Mouse (Mus musculus): ENCODE data around the gene Kmt2e. TPM values are rescaled to one million over a fixed set of nuclear protein-coding genes. Genes with fewer than 3 reads are reported as not detected.
A peak's percentile ranks its signal among the peaks of the same experiment; 100 is the strongest.
"Not testable (repeated sequence)": the region's sequence is repeated elsewhere in the genome, so short reads cannot be mapped to it uniquely, and the experiment has no call there.

Gene Kmt2e
- polyA plus RNA-seq, 1 experiment from 2014 or later, result 45.3 TPM

GRCm38 (mm10) chr5:23513468-23513867 is 79.2 kb downstream of the Kmt2e start:
- Histone ChIP-seq H3K36me3 (ENCODE audit: inconsistent target) (peaks cover 48% of the 10 kb centered on the region), H3K79me2 (ENCODE audit: inconsistent target) (no peaks in the 10 kb centered on the region)

GRCm38 (mm10) chr5:23515038-23515437 is 80.8 kb downstream of the Kmt2e start:
- H3K4me3 ChIP-seq (ENCODE audit: inconsistent target), result no peak overlapping the region
- peaks cover 48% of the 10 kb centered on the region for H3K36me3 ChIP-seq (ENCODE audit: inconsistent target)
- 93% methylated on average over 8 of the region's 10 CpGs for WGBS (ENCODE audit: missing documents)
- H3K27ac ChIP-seq, result no peak overlapping the region
- no peaks in the 10 kb centered on the region for H3K79me2 ChIP-seq (ENCODE audit: inconsistent target)

More at GRCm38 (mm10) chr5:23513468-23513867, 79.2 kb downstream of the Kmt2e start:
- WGBS (ENCODE audit: missing documents), result 98% methylated on average over 13 of the region's 13 CpGs
- Histone ChIP-seq H3K27ac (no peak overlapping the region), H3K4me3 (ENCODE audit: inconsistent target) (no peak overlapping the region)

DNA sequence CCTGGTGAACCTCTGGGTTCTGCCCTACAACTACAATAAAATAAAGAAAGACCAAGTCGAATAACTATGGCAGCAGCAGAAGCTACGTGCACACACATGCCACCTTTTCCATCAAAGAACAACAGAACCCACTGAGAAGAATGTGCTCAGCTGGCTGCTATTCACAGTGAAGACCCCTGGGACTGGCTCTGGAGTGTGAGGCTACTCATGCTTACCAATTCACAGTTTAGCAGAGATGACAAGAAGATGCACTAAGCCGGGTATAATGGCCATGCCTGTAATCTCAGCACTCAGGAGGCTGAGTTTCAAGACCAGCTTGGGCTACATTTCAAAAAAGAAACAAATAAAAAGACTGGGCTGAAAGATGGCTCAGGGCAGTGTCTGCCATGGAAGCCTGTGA is 82.7 kb downstream of the Kmt2e start:
- no peak overlapping the region for H3K4me3 ChIP-seq (ENCODE audit: inconsistent target)
- no peaks in the 10 kb centered on the region for H3K79me2 ChIP-seq (ENCODE audit: inconsistent target)
- WGBS (ENCODE audit: missing documents), result 98% methylated on average over 3 of the region's 3 CpGs
- H3K27ac ChIP-seq, result no peak overlapping the region
- peaks cover 35% of the 10 kb centered on the region for H3K36me3 ChIP-seq (ENCODE audit: inconsistent target)

DNA sequence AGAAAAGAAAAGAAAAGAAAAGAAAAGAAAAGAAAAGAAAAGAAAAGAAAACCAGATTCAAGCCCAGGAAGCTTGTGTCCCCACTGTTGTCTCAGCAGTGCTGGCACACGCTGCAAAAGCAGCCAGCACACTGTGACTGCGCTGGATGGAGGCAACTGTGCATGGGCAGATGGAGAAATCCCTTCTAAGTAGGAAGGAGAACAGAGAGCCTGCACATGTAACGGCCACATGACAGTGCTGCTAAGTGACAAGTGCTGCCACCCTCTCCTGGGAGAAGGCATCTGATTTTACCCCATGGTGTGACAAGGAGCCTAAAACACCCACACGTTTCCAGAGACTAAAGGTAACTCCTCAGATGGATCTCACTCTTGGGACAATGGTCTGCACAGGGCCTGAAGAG is 83.6 kb downstream of the Kmt2e start:
- no peak overlapping the region for H3K27ac ChIP-seq
- WGBS (ENCODE audit: missing documents), result 95% methylated on average over 4 of the region's 4 CpGs
- H3K36me3 ChIP-seq (ENCODE audit: inconsistent target), result peaks cover 30% of the 10 kb centered on the region
- no peaks in the 10 kb centered on the region for H3K79me2 ChIP-seq (ENCODE audit: inconsistent target)
- H3K4me3 ChIP-seq (ENCODE audit: inconsistent target), result no peak overlapping the region

GRCm38 (mm10) chr5:23518673-23519072 is 84.4 kb downstream of the Kmt2e start:
- peaks cover 23% of the 10 kb centered on the region; the same call in 1 of the 2 replicates for H3K36me3 ChIP-seq (ENCODE audit: inconsistent target)
- H3K4me3 ChIP-seq (ENCODE audit: inconsistent target), result no peak overlapping the region
- no peaks in the 10 kb centered on the region for H3K79me2 ChIP-seq (ENCODE audit: inconsistent target)
- 89% methylated on average over 3 of the region's 3 CpGs for WGBS (ENCODE audit: missing documents)
- H3K27ac ChIP-seq, result peak overlapping the region; percentile 19; the same call in 1 of the 2 replicates

DNA sequence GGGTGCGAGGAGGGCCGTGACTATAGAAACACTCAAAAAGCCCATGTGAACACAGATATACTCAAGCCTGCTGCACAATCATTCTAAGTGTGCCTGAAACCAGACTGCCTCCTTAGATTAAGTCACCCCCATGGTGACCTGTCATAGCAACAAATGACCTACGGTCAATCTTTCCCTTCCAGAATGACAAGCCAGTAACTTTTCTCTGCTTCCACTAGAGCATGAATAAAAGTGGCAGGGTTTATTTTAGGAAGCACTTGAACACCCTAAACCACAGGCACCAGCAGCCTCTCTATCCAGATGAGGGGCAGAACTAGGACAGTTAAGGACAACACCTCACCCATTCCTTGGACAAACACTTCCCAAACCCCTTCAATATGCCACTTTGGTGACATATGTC is 85.4 kb downstream of the Kmt2e start:
- WGBS (ENCODE audit: missing documents), result 88% methylated on average over 3 of the region's 3 CpGs
- no peak overlapping the region for H3K27ac ChIP-seq
- no peak overlapping the region for H3K4me3 ChIP-seq (ENCODE audit: inconsistent target)
- H3K79me2 ChIP-seq (ENCODE audit: inconsistent target), result no peaks in the 10 kb centered on the region
- peaks cover 23% of the 10 kb centered on the region for H3K36me3 ChIP-seq (ENCODE audit: inconsistent target)

- Histone ChIP-seq H3K79me2 (ENCODE audit: inconsistent target) (no peaks in the 10 kb centered on the region), H3K27ac (no peak overlapping the region), H3K4me3 (ENCODE audit: inconsistent target) (no peak overlapping the region), H3K36me3 (ENCODE audit: inconsistent target) (peaks cover 23% of the 10 kb centered on the region)
- 42% methylated on average over 1 of the region's 1 CpGs for WGBS (ENCODE audit: missing documents)
Observed at GRCm38 (mm10) chr5:23521645-23522044, 87.4 kb downstream of the Kmt2e start.

DNA sequence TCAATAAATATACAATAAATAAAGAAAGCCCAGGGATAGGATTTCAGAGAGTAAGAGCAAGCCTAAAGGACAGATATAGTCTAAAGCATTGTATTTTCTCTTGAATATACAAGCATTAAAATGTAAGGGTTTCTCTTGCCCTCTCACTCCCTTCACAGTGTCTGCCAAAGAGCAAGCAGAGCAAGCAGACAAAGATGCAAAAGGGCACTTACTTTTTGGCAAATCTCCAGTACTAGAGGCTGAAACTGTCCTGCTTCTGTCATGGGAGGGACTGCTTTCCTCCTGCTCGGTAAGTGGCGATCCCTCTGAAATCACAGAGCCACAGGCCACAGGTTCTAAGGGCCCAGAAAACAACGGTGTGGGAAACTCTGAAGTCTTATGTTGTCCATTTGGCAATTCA is 89.7 kb downstream of the Kmt2e start:
- H3K79me2 ChIP-seq (ENCODE audit: inconsistent target), result no peaks in the 10 kb centered on the region
- no CpG with 5 or more reads among the region's 3 CpGs for WGBS (ENCODE audit: missing documents)
- H3K36me3 ChIP-seq (ENCODE audit: inconsistent target), result peaks cover 18% of the 10 kb centered on the region
- no peak overlapping the region for H3K4me3 ChIP-seq (ENCODE audit: inconsistent target)
- H3K27ac ChIP-seq, result no peak overlapping the region

- 95% methylated on average over 2 of the region's 3 CpGs for WGBS (ENCODE audit: missing documents)
- no peak overlapping the region for H3K27ac ChIP-seq
- peaks cover 18% of the 10 kb centered on the region for H3K36me3 ChIP-seq (ENCODE audit: inconsistent target)
- H3K4me3 ChIP-seq (ENCODE audit: inconsistent target), result no peak overlapping the region
- H3K79me2 ChIP-seq (ENCODE audit: inconsistent target), result no peaks in the 10 kb centered on the region
Observed at GRCm38 (mm10) chr5:23524621-23525020, 90.4 kb downstream of the Kmt2e start.

DNA sequence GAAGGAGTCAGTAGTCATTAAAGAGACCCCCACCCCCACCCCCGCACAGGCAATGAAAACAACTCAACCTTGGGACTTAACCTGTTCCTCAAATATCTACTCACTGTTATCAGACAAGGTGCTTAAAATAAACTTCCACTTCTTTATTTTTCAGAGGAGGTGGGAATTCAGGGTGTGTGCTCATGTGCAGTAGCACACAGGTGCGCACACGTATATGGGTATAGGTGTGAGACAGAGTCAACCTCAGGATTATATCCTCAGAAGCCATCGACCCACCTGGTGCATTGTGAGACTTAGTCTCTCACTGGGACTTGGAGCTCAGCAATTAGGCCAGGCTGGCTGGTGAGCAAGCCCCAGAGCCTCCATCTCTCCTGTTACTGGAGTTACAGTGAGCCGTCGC is 96.9 kb downstream of the Kmt2e start:
- 94% methylated on average over 6 of the region's 6 CpGs for WGBS (ENCODE audit: missing documents)
- Histone ChIP-seq H3K27ac (no peak overlapping the region), H3K79me2 (ENCODE audit: inconsistent target) (no peaks in the 10 kb centered on the region), H3K36me3 (ENCODE audit: inconsistent target) (peaks cover 7% of the 10 kb centered on the region; the same call in 1 of the 2 replicates), H3K4me3 (ENCODE audit: inconsistent target) (no peak overlapping the region)

DNA sequence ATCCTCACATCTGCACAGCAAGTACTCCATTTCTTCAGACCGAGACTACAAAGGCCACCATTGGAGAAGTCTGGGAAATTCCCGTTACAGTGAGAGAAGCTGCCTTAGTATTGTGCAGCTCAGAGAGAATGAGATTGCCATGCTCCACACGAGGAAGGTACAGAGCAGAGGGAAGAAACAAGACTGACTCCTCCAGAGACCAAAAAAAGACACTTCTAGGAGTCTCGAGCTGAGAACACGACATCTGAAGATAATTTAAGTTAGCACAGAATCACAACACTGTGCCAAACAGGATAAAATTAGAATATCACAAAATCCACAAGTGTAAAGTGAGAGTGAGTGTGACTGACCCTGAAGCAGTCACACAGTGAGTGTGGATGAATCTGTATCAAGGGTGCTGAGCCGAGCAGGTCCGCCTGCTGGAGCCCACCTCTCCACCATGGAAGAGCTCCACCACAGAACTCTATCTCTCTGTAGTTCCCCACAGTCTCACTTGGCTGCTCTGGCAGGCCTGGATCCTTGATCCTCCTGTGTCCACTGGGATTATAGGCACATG is 97.4 kb downstream of the Kmt2e start:
- WGBS (ENCODE audit: missing documents), result 93% methylated on average over 7 of the region's 7 CpGs

GRCm38 (mm10) chr5:23535692-23536091 is 101.5 kb downstream of the Kmt2e start:
- 91% methylated on average over 7 of the region's 7 CpGs for WGBS (ENCODE audit: missing documents)
- no peaks in the 10 kb centered on the region for H3K79me2 ChIP-seq (ENCODE audit: inconsistent target)
- H3K27ac ChIP-seq, result no peak overlapping the region
- peaks cover 34% of the 10 kb centered on the region for H3K36me3 ChIP-seq (ENCODE audit: inconsistent target)
- no peak overlapping the region for H3K4me3 ChIP-seq (ENCODE audit: inconsistent target)

More for the DNA sequence above, 97.4 kb downstream of the Kmt2e start:
- no peak overlapping the region for H3K27ac ChIP-seq
- no peak overlapping the region for H3K4me3 ChIP-seq (ENCODE audit: inconsistent target)
- H3K79me2 ChIP-seq (ENCODE audit: inconsistent target), result no peaks in the 10 kb centered on the region
- H3K36me3 ChIP-seq (ENCODE audit: inconsistent target), result peaks cover 7% of the 10 kb centered on the region; the same call in 1 of the 2 replicates

DNA sequence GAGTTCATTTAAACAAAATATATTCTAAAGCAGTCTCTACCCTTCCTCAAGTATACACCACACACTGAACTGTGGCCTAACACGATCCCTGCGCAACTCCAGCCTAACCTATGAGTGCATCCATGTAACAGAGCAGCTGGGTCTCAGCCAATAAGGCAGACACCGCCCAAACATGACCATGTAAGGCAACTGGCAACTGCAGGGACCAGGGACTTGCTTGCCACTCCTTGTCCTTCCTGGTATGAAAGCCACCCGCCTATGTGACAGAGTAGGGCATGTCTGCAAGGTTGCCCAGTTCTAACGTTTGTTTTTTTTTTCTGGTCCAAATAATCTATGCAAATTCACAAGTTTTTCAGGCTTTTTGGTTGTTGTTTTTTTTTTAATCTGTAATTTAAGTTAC is 117.4 kb downstream of the Kmt2e start:
- no peak overlapping the region for H3K4me3 ChIP-seq (ENCODE audit: inconsistent target)
- WGBS (ENCODE audit: missing documents), result 87% methylated on average over 5 of the region's 5 CpGs
- H3K27ac ChIP-seq, result no peak overlapping the region
- H3K79me2 ChIP-seq (ENCODE audit: inconsistent target), result no peaks in the 10 kb centered on the region
- H3K36me3 ChIP-seq (ENCODE audit: inconsistent target), result peaks cover 12% of the 10 kb centered on the region

DNA sequence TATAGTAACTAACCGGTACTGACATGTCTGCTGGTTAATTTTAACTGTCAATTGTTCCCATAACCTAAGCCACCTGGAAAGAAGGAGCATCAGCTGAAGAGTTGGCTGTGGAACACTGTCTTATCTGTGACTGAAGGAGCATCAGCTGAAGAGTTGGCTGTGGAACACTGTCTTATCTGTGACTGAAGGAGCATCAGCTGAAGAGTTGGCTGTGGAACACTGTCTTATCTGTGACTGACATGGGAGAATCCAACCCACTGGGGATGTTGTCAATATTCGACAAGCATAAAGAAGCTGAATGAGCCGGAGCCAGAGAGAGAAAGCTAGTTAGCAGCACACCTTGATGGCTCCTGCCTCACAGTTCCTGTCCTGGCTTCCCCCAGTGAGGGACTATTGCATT is 119.1 kb downstream of the Kmt2e start:
- not testable (repeated sequence) for H3K27ac ChIP-seq; H3K36me3 ChIP-seq (ENCODE audit: inconsistent target); H3K4me3 ChIP-seq (ENCODE audit: inconsistent target); H3K79me2 ChIP-seq (ENCODE audit: inconsistent target)
- 95% methylated on average over 3 of the region's 3 CpGs for WGBS (ENCODE audit: missing documents)
